Mouse (Mus musculus): Measurements from ENCODE around the gene Rad54l. TPM values are rescaled to one million over a fixed set of nuclear protein-coding genes. Genes with fewer than 3 reads are reported as not detected.
A peak's percentile ranks its signal among the peaks of the same experiment; 100 is the strongest.

The Rad54l gene
- polyA plus RNA-seq, 1 experiment = 2.7 TPM

DNA sequence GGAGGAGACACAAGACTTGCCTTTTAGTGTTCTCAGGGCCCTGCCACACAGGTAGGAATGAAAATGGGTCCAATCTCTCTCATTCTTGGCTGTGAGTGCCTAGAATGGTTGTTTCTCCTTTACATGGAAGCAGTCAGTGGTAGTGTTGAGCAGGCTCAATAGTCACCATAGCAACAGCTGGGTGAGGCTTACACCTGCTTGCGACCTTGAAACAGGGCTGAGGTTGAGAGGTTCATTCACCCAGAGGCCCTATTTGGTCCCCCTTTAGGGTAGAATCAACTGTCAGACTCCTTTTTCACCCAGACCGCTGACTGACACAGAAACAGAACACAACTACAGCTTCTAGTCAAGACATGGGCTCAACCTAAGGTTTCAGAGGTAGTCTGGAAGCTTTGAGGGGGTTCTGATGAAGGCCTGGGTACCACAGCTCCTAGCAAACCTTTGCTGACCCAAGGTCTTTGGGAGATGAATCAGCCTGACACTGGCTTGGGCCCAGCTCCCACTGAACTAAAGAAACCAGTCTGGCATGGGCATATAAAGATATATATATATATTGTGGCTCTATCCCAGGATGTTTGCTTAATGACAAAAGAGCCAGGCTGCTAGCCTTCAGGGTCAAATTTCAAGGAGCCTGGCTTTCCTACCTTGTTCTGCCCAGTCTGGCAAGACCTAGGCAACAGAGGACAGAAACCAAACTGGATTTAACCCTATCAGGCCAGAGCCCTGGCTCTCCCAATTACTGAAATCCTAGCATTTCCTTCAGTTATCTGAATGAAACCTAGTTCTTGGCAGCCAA, 41.5 kb upstream of the Rad54l start:
- DNase-seq (ENCODE audit: low read depth in 1 of 2, low spot score in 2 of 2) = no peak
- 82% methylated on average over 2 of the region's 2 CpGs for WGBS
- Histone ChIP-seq H3K27me3 (ENCODE audit: control insufficient read depth, insufficient read depth, low read length) (no peaks in the 10 kb centered on the region), H3K4me1 (ENCODE audit: control insufficient read depth, insufficient read depth, insufficient read length) (no peaks in the 10 kb centered on the region; the same call in 1 of the 2 replicates), H3K36me3 (ENCODE audit: control insufficient read depth, insufficient read depth, low read length) (no peaks in the 10 kb centered on the region; the same call in 1 of the 2 replicates), H3K27ac (ENCODE audit: insufficient read depth, low read length) (no peak overlapping the region), H3K4me3 (ENCODE audit: extremely low read depth, insufficient read depth, insufficient read length) (no peak overlapping the region)
- TF ChIP-seq CTCF (IDR thresholded peaks at IDR 0.05; ENCODE audit: extremely low read depth, insufficient read depth, insufficient read length, insufficient replicate concordance) = no peak
- TF ChIP-seq POLR2A (IDR thresholded peaks at IDR 0.05; ENCODE audit: low read depth, low read length) = no peak

DNA sequence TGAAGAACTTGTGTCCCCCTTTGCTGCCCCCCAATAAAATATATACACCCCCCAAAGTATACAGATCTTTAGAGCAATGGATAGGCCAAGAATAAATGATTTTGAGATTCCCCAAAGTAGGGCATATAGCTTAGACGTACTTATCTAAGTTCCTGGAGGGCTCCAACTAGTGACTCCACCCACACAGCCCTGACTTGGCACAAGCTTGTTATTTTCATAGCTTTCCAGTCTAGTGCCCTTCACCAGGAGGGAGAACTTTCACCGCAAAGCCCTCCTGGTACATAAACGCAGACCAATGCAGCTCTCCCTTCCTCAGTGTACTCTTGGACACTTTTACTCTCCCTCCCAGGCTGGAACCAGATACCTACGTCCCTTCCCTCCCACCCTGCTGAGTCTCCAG, 38.7 kb upstream of the Rad54l start:
- Histone ChIP-seq H3K27ac (ENCODE audit: insufficient read depth, low read length) (no peak overlapping the region), H3K4me3 (ENCODE audit: extremely low read depth, insufficient read depth, insufficient read length) (no peak overlapping the region), H3K27me3 (ENCODE audit: control insufficient read depth, insufficient read depth, low read length) (no peaks in the 10 kb centered on the region), H3K36me3 (ENCODE audit: control insufficient read depth, insufficient read depth, low read length) (peaks cover 17% of the 10 kb centered on the region), H3K4me1 (ENCODE audit: control insufficient read depth, insufficient read depth, insufficient read length) (no peaks in the 10 kb centered on the region; the same call in 1 of the 2 replicates)
- WGBS = 77% methylated on average over 4 of the region's 4 CpGs
- no peak for DNase-seq (ENCODE audit: low read depth in 1 of 2, low spot score in 2 of 2)
- TF ChIP-seq CTCF (IDR thresholded peaks at IDR 0.05; ENCODE audit: extremely low read depth, insufficient read depth, insufficient read length, insufficient replicate concordance) (no peak), POLR2A (IDR thresholded peaks at IDR 0.05; ENCODE audit: low read depth, low read length) (no peak)

DNA sequence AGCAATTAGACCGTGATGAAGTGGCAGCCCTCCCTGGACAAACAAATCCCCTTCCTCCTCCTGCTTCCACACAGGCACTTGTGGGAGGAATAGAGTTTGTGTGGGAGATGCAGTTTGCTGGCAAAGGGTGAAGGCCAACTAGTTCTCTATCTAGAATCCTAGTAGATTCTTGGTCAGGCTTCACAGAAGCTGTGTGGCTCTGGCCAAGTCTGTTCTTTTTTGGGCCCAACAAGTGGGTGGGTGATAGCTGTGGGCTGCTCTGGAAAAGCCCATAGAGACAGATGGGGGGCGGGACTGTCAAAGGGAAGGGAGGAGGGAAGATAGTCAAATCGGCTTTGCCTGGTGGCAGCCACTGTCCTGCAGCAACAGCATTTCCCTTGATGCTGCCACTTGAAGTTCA, 37.3 kb upstream of the Rad54l start:
- no peak overlapping the region for H3K4me3 ChIP-seq (ENCODE audit: extremely low read depth, insufficient read depth, insufficient read length)
- WGBS = 88% methylated on average over 3 of the region's 3 CpGs

DNA sequence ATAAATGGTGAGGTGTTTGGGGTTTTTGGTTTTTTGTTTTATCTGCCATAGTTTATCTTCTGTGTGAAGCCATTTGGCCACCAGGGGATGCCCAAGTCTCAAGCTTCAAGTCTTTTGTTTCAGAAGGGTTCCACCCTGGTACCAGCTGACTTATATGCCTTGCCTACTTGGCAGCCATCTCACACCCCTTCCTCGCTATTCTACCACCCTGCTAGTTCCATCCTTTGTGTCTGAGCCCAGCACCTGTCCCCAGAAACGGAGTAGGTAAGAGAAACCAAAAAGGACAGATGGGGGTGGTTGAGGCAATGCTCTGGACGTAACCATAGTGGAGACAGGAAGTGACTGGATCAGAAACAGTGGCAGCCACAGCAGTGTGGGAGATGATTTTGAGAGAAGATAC, 36.4 kb upstream of the Rad54l start:
- H3K36me3 ChIP-seq (ENCODE audit: control insufficient read depth, insufficient read depth, low read length) = peaks cover 25% of the 10 kb centered on the region
- no peak for DNase-seq (ENCODE audit: low read depth in 1 of 2, low spot score in 2 of 2)
- H3K27me3 ChIP-seq (ENCODE audit: control insufficient read depth, insufficient read depth, low read length) = no peaks in the 10 kb centered on the region
- no peaks in the 10 kb centered on the region; the same call in 1 of the 2 replicates for H3K4me1 ChIP-seq (ENCODE audit: control insufficient read depth, insufficient read depth, insufficient read length)
- 61% methylated on average over 3 of the region's 3 CpGs for WGBS
- no peak overlapping the region for H3K4me3 ChIP-seq (ENCODE audit: extremely low read depth, insufficient read depth, insufficient read length)
- H3K27ac ChIP-seq (ENCODE audit: insufficient read depth, low read length) = no peak overlapping the region
- TF ChIP-seq CTCF (IDR thresholded peaks at IDR 0.05; ENCODE audit: extremely low read depth, insufficient read depth, insufficient read length, insufficient replicate concordance) (peak; percentile 16; the same call in 1 of the 2 replicates), POLR2A (IDR thresholded peaks at IDR 0.05; ENCODE audit: low read depth, low read length) (no peak)

More for the DNA sequence above, 37.3 kb upstream of the Rad54l start:
- TF ChIP-seq CTCF (IDR thresholded peaks at IDR 0.05; ENCODE audit: extremely low read depth, insufficient read depth, insufficient read length, insufficient replicate concordance) (no peak), POLR2A (IDR thresholded peaks at IDR 0.05; ENCODE audit: low read depth, low read length) (no peak)
- no peaks in the 10 kb centered on the region for H3K27me3 ChIP-seq (ENCODE audit: control insufficient read depth, insufficient read depth, low read length)
- H3K36me3 ChIP-seq (ENCODE audit: control insufficient read depth, insufficient read depth, low read length) = peaks cover 22% of the 10 kb centered on the region
- DNase-seq (ENCODE audit: low read depth in 1 of 2, low spot score in 2 of 2) = no peak
- no peak overlapping the region for H3K27ac ChIP-seq (ENCODE audit: insufficient read depth, low read length)
- no peaks in the 10 kb centered on the region; the same call in 1 of the 2 replicates for H3K4me1 ChIP-seq (ENCODE audit: control insufficient read depth, insufficient read depth, insufficient read length)

DNA sequence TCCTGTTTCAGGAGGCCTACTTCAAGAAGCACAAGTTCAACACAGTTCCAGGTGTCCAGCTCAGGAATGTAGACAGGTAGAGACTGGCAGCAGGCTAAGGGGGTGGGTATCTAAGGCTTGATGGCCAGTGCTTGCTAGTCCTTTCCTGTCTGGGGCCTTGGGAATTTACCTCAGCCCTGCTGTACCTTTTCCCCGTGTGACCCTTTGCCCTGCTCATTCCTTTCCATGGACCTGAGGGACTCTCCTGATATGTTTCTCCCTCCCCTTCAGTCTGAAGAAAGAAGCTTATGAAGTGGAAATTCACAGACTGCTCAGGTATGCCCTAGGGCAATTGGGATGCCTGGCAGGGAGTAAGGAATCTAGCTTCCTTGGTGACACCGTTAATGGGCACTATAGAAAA, 34.4 kb upstream of the Rad54l start:
- TF ChIP-seq CTCF (IDR thresholded peaks at IDR 0.05; ENCODE audit: extremely low read depth, insufficient read depth, insufficient read length, insufficient replicate concordance) = no peak
- no peak overlapping the region for H3K27ac ChIP-seq (ENCODE audit: insufficient read depth, low read length)
- no peak overlapping the region for H3K4me3 ChIP-seq (ENCODE audit: extremely low read depth, insufficient read depth, insufficient read length)
- DNase-seq (ENCODE audit: low read depth in 1 of 2, low spot score in 2 of 2) = no peak
- no peaks in the 10 kb centered on the region; the same call in 1 of the 2 replicates for H3K4me1 ChIP-seq (ENCODE audit: control insufficient read depth, insufficient read depth, insufficient read length)
- WGBS = 91% methylated on average over 2 of the region's 2 CpGs
- no peaks in the 10 kb centered on the region for H3K27me3 ChIP-seq (ENCODE audit: control insufficient read depth, insufficient read depth, low read length)
- peaks cover 34% of the 10 kb centered on the region for H3K36me3 ChIP-seq (ENCODE audit: control insufficient read depth, insufficient read depth, low read length)

DNA sequence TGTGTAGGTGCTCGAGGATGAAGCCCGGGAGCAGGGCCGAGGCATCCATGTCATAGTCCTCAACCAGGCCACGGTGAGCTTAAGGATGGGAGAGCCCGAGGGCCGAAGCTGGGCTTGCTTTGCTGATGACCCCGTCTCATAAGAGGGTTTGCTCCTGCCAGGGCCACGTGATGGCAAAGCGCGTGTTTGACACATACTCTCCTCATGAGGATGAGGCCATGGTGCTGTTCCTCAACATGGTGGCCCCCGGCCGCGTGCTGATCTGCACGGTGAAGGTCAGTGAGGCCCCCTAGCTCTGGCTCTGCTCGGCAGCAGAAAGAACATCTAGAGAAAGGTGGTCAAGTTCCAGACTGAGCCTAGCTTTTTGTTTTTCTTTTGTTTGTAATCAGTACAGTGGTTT, 29.2 kb upstream of the Rad54l start:
- DNase-seq (ENCODE audit: low read depth in 1 of 2, low spot score in 2 of 2) = no peak
- Histone ChIP-seq H3K36me3 (ENCODE audit: control insufficient read depth, insufficient read depth, low read length) (peaks cover 26% of the 10 kb centered on the region), H3K4me3 (ENCODE audit: extremely low read depth, insufficient read depth, insufficient read length) (no peak overlapping the region), H3K27me3 (ENCODE audit: control insufficient read depth, insufficient read depth, low read length) (no peaks in the 10 kb centered on the region), H3K27ac (ENCODE audit: insufficient read depth, low read length) (no peak overlapping the region), H3K4me1 (ENCODE audit: control insufficient read depth, insufficient read depth, insufficient read length) (peaks cover 7% of the 10 kb centered on the region; the same call in 1 of the 2 replicates)
- TF ChIP-seq CTCF (IDR thresholded peaks at IDR 0.05; ENCODE audit: extremely low read depth, insufficient read depth, insufficient read length, insufficient replicate concordance) (no peak), POLR2A (IDR thresholded peaks at IDR 0.05; ENCODE audit: low read depth, low read length) (no peak)
- 94% methylated on average over 15 of the region's 15 CpGs for WGBS

DNA sequence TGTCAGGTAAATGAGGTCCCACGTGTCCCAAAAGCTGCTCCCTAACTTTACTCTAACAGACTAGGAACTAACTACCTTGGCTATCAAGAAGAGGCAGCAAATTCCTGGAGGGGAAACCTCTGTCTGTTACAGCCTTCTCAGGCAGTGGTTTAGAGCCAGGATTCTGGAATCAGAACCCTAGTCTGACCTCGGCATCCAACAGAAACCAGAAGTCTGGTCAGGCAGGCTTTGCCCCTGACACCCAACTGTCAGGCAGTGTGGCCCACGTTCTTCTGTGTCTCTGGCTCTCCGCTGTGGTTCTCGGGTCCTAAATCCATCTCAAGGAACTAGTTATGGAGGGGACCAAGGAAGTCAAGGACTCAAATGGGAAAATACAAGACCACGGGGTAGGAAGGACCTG, 27.7 kb upstream of the Rad54l start, which contains the start of gene Lurap1:
Lurap1 (minus strand) TSS at position 101 of the 400 bp plus-strand sequence.
- WGBS = 76% methylated on average over 6 of the region's 6 CpGs
- DNase-seq (ENCODE audit: low read depth in 1 of 2, low spot score in 2 of 2) = no peak
- peak within 1 kb of the TSS; percentile 77 for H3K4me3 ChIP-seq (ENCODE audit: extremely low read depth, insufficient read depth, insufficient read length)
- H3K36me3 ChIP-seq (ENCODE audit: control insufficient read depth, insufficient read depth, low read length) = peaks cover 22% of the 10 kb centered on the region
- H3K27ac ChIP-seq (ENCODE audit: insufficient read depth, low read length) = peak within 1 kb of the TSS; percentile 76
- no peaks in the 10 kb centered on the region for H3K27me3 ChIP-seq (ENCODE audit: control insufficient read depth, insufficient read depth, low read length)
- peaks cover 7% of the 10 kb centered on the region; the same call in 1 of the 2 replicates for H3K4me1 ChIP-seq (ENCODE audit: control insufficient read depth, insufficient read depth, insufficient read length)
- no peak for TF ChIP-seq CTCF (IDR thresholded peaks at IDR 0.05; ENCODE audit: extremely low read depth, insufficient read depth, insufficient read length, insufficient replicate concordance)
- TF ChIP-seq POLR2A (IDR thresholded peaks at IDR 0.05; ENCODE audit: low read depth, low read length) = no peak
